Mouse (Mus musculus) liver, embryonic 12.5 days (tissue): ENCODE results near the gene Ezh1. TPM values are rescaled to one million over a fixed set of nuclear protein-coding genes. Genes with fewer than 3 reads are reported as not detected.

ENCODE experiments used
- ATAC-seq: fragments of 200-750 bp; cut with Nextera tagmentation; 2 replicates; pipeline ENCODE4 v1.8.0; 2017; ENCODE audit warnings: moderate number of reproducible peaks, mild to moderate bottlenecking, moderate library complexity
- H3K27ac ChIP-seq: fragments of 300-500 bp; sonication (generic); 2 replicates; pipeline ENCODE4 v1.5.1; 2016; ENCODE audit warnings: mild to moderate bottlenecking
- H3K27me3 ChIP-seq: fragments of 300-500 bp; sonication (generic); replicated peaks from 2 replicates; pipeline ENCODE4 v1.6.1; 2016; ENCODE audit warnings: mild to moderate bottlenecking, moderate library complexity
- H3K36me3 ChIP-seq: fragments of 300-500 bp; sonication (generic); 2 replicates; pipeline ENCODE4 v1.6.1; 2016; ENCODE audit warnings: mild to moderate bottlenecking, moderate library complexity
- H3K4me1 ChIP-seq: fragments of 300-500 bp; sonication (generic); 2 replicates; pipeline ENCODE4 v1.6.1; 2016
- H3K4me2 ChIP-seq: fragments of 300-500 bp; sonication (generic); 2 replicates; pipeline ENCODE4 v1.6.1; 2016; ENCODE audit warnings: mild to moderate bottlenecking, moderate library complexity
- H3K4me3 ChIP-seq: fragments of 300-500 bp; sonication (generic); 2 replicates; pipeline ENCODE4 v1.5.1; 2016; ENCODE audit warnings: mild to moderate bottlenecking, moderate library complexity
- H3K9ac ChIP-seq: fragments of 300-500 bp; sonication (generic); 2 replicates; pipeline ENCODE4 v1.6.1; 2016; ENCODE audit warnings: mild to moderate bottlenecking, moderate library complexity
- H3K9me3 ChIP-seq: fragments of 300-500 bp; sonication (generic); replicated peaks from 2 replicates; pipeline ENCODE4 v1.6.1; 2016; ENCODE audit warnings: mild to moderate bottlenecking, moderate library complexity
- WGBS: fragments of 180-500 bp; shearing (Covaris S2); methylation state at CpG from one replicate; pipeline ENCODE4 v1.1.7; 2016; ENCODE audit not compliant: insufficient replicate concordance; 5-methylcytosine and 5-hydroxymethylcytosine counted together
- polyA plus RNA-seq: library from polyadenylated mRNA; unstranded; fragments of >200 nt; fragmentation: Nextera tagmentation; extraction: Ambion mirVana; gene quantifications from 2 replicates; pipeline ENCODE4 v1.2.1, GENCODE M21; 2016

Gene Ezh1
- 9.8 and 10.3 TPM in 2 replicates for polyA plus RNA-seq

GRCm38 (mm10) chr11:101226065-101226701 lies at the start of gene Ezh1:
Ezh1 (minus strand) TSS chr11:101226463.
- Histone ChIP-seq H3K36me3 (no peaks in the 10 kb centered on the region), H3K4me1 (peaks cover 34% of the 10 kb centered on the region), H3K4me3 (peak within 1 kb of the TSS; percentile 89), H3K27me3 (peaks cover 41% of the 10 kb centered on the region), H3K4me2 (peak within 1 kb of the TSS; percentile 91), H3K27ac (peak within 1 kb of the TSS; percentile 83), H3K9me3 (no peaks in the 10 kb centered on the region), H3K9ac (peak within 1 kb of the TSS; percentile 95)
- ATAC-seq, result peak; percentile 95
- 2% methylated on average over 55 of the region's 56 CpGs for WGBS

GRCm38 (mm10) chr11:101275309-101275708 lies 49.0 kb upstream of the Ezh1 start:
- no peak for ATAC-seq
- no peak overlapping the region for H3K4me2 ChIP-seq
- 78% methylated on average over 4 of the region's 4 CpGs for WGBS
- H3K4me3 ChIP-seq, result no peak overlapping the region
- no peak overlapping the region for H3K9ac ChIP-seq
- H3K36me3 ChIP-seq, result peaks cover 25% of the 10 kb centered on the region
- peaks cover 3% of the 10 kb centered on the region; the same call in 1 of the 2 replicates for H3K27me3 ChIP-seq
- no peaks in the 10 kb centered on the region for H3K9me3 ChIP-seq
- H3K4me1 ChIP-seq, result peaks cover 33% of the 10 kb centered on the region
- no peak overlapping the region for H3K27ac ChIP-seq

GRCm38 (mm10) chr11:101272446-101272845 lies 46.2 kb upstream of the Ezh1 start:
- H3K27ac ChIP-seq, result no peak overlapping the region
- H3K9me3 ChIP-seq, result no peaks in the 10 kb centered on the region
- H3K4me2 ChIP-seq, result no peak overlapping the region
- ATAC-seq, result no peak
- H3K36me3 ChIP-seq, result peaks cover 28% of the 10 kb centered on the region
- H3K27me3 ChIP-seq, result peaks cover 14% of the 10 kb centered on the region
- H3K4me1 ChIP-seq, result peaks cover 36% of the 10 kb centered on the region
- WGBS, result 70% methylated on average over 3 of the region's 3 CpGs
- H3K9ac ChIP-seq, result no peak overlapping the region
- no peak overlapping the region for H3K4me3 ChIP-seq

- peak overlapping the region; percentile 13; the same call in 1 of the 2 replicates for H3K4me2 ChIP-seq
- peak; percentile 63 for ATAC-seq
- H3K9ac ChIP-seq, result no peak overlapping the region
- no peak overlapping the region for H3K4me3 ChIP-seq
- no peaks in the 10 kb centered on the region for H3K9me3 ChIP-seq
- H3K4me1 ChIP-seq, result peaks cover 28% of the 10 kb centered on the region
- H3K27me3 ChIP-seq, result peaks cover 42% of the 10 kb centered on the region
- H3K36me3 ChIP-seq, result peaks cover 17% of the 10 kb centered on the region
- 0 out of 2 replicates have a peak overlapping the region, but pooled peaks have one; percentile 45 for H3K27ac ChIP-seq
- 27% methylated on average over 10 of the region's 10 CpGs for WGBS
These were observed 43.4 kb upstream of the Ezh1 start for GRCm38 (mm10) chr11:101269577-101270116.

GRCm38 (mm10) chr11:101265906-101266305 lies 39.6 kb upstream of the Ezh1 start:
- Histone ChIP-seq H3K4me3 (no peak overlapping the region), H3K36me3 (peaks cover 13% of the 10 kb centered on the region; the same call in 1 of the 2 replicates), H3K27me3 (peaks cover 74% of the 10 kb centered on the region), H3K4me2 (no peak overlapping the region), H3K9ac (no peak overlapping the region), H3K4me1 (peaks cover 63% of the 10 kb centered on the region), H3K27ac (no peak overlapping the region), H3K9me3 (no peaks in the 10 kb centered on the region)
- ATAC-seq, result no peak
- WGBS, result 53% methylated on average over 6 of the region's 6 CpGs

GRCm38 (mm10) chr11:101264954-101265471 lies 38.8 kb upstream of the Ezh1 start:
- WGBS, result 11% methylated on average over 31 of the region's 31 CpGs
- Histone ChIP-seq H3K36me3 (peaks cover 13% of the 10 kb centered on the region; the same call in 1 of the 2 replicates), H3K4me3 (peak overlapping the region; percentile 22; the same call in 1 of the 2 replicates), H3K27me3 (peaks cover 74% of the 10 kb centered on the region), H3K27ac (no peak overlapping the region), H3K9me3 (no peaks in the 10 kb centered on the region), H3K4me2 (peak overlapping the region; percentile 46), H3K4me1 (peaks cover 71% of the 10 kb centered on the region), H3K9ac (no peak overlapping the region)
- ATAC-seq, result no peak

GRCm38 (mm10) chr11:101263989-101264280 lies 37.7 kb upstream of the Ezh1 start:
- H3K27ac ChIP-seq, result no peak overlapping the region
- peaks cover 17% of the 10 kb centered on the region for H3K36me3 ChIP-seq
- no peak for ATAC-seq
- peaks cover 71% of the 10 kb centered on the region for H3K27me3 ChIP-seq
- peak overlapping the region; percentile 95; the same call in 1 of the 2 replicates for H3K4me2 ChIP-seq
- H3K4me1 ChIP-seq, result peaks cover 71% of the 10 kb centered on the region
- H3K9me3 ChIP-seq, result no peaks in the 10 kb centered on the region
- H3K4me3 ChIP-seq, result peak overlapping the region; percentile 80; the same call in 1 of the 2 replicates
- no peak overlapping the region for H3K9ac ChIP-seq
- WGBS, result 53% methylated on average over 3 of the region's 3 CpGs

GRCm38 (mm10) chr11:101263138-101263988 lies 37.1 kb upstream of the Ezh1 start:
- Histone ChIP-seq H3K4me3 (peak overlapping the region; percentile 80), H3K9ac (peak overlapping the region; percentile 3; the same call in 1 of the 2 replicates), H3K36me3 (peaks cover 23% of the 10 kb centered on the region), H3K27ac (no peak overlapping the region), H3K4me1 (peaks cover 72% of the 10 kb centered on the region), H3K27me3 (peaks cover 66% of the 10 kb centered on the region), H3K4me2 (peak overlapping the region; percentile 95), H3K9me3 (no peaks in the 10 kb centered on the region)
- 13% methylated on average over 32 of the region's 32 CpGs for WGBS
- no peak for ATAC-seq

- 7% methylated on average over 24 of the region's 24 CpGs for WGBS
- H3K27ac ChIP-seq, result no peak overlapping the region
- peak overlapping the region; percentile 95 for H3K4me2 ChIP-seq
- ATAC-seq, result no peak
- no peaks in the 10 kb centered on the region for H3K9me3 ChIP-seq
- H3K4me1 ChIP-seq, result peaks cover 78% of the 10 kb centered on the region
- peak overlapping the region; percentile 93 for H3K9ac ChIP-seq
- H3K36me3 ChIP-seq, result peaks cover 28% of the 10 kb centered on the region
- peak overlapping the region; percentile 80 for H3K4me3 ChIP-seq
- peaks cover 59% of the 10 kb centered on the region for H3K27me3 ChIP-seq
These were observed 36.2 kb upstream of the Ezh1 start for GRCm38 (mm10) chr11:101262272-101262967.

GRCm38 (mm10) chr11:101260826-101261380 lies 34.6 kb upstream of the Ezh1 start:
- peaks cover 87% of the 10 kb centered on the region for H3K4me1 ChIP-seq
- H3K9ac ChIP-seq, result peak overlapping the region; percentile 93
- 1% methylated on average over 30 of the region's 30 CpGs for WGBS
- H3K27ac ChIP-seq, result peak overlapping the region; percentile 99
- no peaks in the 10 kb centered on the region for H3K9me3 ChIP-seq
- peak overlapping the region; percentile 95 for H3K4me2 ChIP-seq
- H3K36me3 ChIP-seq, result peaks cover 38% of the 10 kb centered on the region
- peak overlapping the region; percentile 80 for H3K4me3 ChIP-seq
- ATAC-seq, result 0 out of 2 replicates have a peak, but pooled peaks have one; percentile 0
- H3K27me3 ChIP-seq, result peaks cover 44% of the 10 kb centered on the region
